Mouse (Mus musculus) liver, embryonic 12.5 days (tissue): ENCODE data around the gene Col8a1. TPM values are rescaled to one million over a fixed set of nuclear protein-coding genes. Genes with fewer than 3 reads are reported as not detected.

Source experiments
- ATAC-seq: fragments of 200-750 bp; cut with Nextera tagmentation; 2 replicates; pipeline ENCODE4 v1.8.0; 2017; ENCODE audit warnings: moderate number of reproducible peaks, mild to moderate bottlenecking, moderate library complexity
- H3K27ac ChIP-seq: fragments of 300-500 bp; sonication (generic); 2 replicates; pipeline ENCODE4 v1.5.1; 2016; ENCODE audit warnings: mild to moderate bottlenecking
- H3K27me3 ChIP-seq: fragments of 300-500 bp; sonication (generic); replicated peaks from 2 replicates; pipeline ENCODE4 v1.6.1; 2016; ENCODE audit warnings: mild to moderate bottlenecking, moderate library complexity
- H3K36me3 ChIP-seq: fragments of 300-500 bp; sonication (generic); 2 replicates; pipeline ENCODE4 v1.6.1; 2016; ENCODE audit warnings: mild to moderate bottlenecking, moderate library complexity
- H3K4me1 ChIP-seq: fragments of 300-500 bp; sonication (generic); 2 replicates; pipeline ENCODE4 v1.6.1; 2016
- H3K4me2 ChIP-seq: fragments of 300-500 bp; sonication (generic); 2 replicates; pipeline ENCODE4 v1.6.1; 2016; ENCODE audit warnings: mild to moderate bottlenecking, moderate library complexity
- H3K4me3 ChIP-seq: fragments of 300-500 bp; sonication (generic); 2 replicates; pipeline ENCODE4 v1.5.1; 2016; ENCODE audit warnings: mild to moderate bottlenecking, moderate library complexity
- H3K9ac ChIP-seq: fragments of 300-500 bp; sonication (generic); 2 replicates; pipeline ENCODE4 v1.6.1; 2016; ENCODE audit warnings: mild to moderate bottlenecking, moderate library complexity
- H3K9me3 ChIP-seq: fragments of 300-500 bp; sonication (generic); replicated peaks from 2 replicates; pipeline ENCODE4 v1.6.1; 2016; ENCODE audit warnings: mild to moderate bottlenecking, moderate library complexity
- WGBS: fragments of 180-500 bp; shearing (Covaris S2); methylation state at CpG from one replicate; pipeline ENCODE4 v1.1.7; 2016; ENCODE audit not compliant: insufficient replicate concordance; 5-methylcytosine and 5-hydroxymethylcytosine counted together
- polyA plus RNA-seq: library from polyadenylated mRNA; unstranded; fragments of >200 nt; fragmentation: Nextera tagmentation; extraction: Ambion mirVana; gene quantifications from 2 replicates; pipeline ENCODE4 v1.2.1, GENCODE M21; 2016

The Col8a1 gene
- polyA plus RNA-seq, 1 experiment from 2014 or later: 0.36 TPM

DNA sequence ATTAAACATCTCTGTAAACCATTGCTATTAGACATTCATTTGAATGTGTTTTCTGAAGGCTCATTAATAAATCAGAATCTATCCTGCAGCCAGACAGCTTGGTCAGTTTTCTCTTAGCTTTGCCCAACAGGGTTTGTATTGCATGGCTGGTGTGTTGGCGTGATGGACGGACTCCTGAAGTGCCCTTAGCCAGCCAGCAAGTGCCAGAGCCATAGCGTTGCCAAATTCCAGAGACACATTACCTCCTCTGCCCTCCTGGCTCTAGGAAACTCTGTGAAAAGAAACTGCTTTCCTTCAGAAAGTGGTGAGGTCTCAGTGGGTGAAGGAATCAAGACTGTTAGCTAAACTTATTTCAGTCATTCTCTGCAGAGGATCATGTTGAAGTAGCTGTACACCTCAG lies 14.4 kb downstream of the Col8a1 start:
- H3K36me3 ChIP-seq: no peaks in the 10 kb centered on the region
- no peaks in the 10 kb centered on the region for H3K9me3 ChIP-seq
- H3K27ac ChIP-seq: no peak overlapping the region
- no peak for ATAC-seq
- WGBS: 68% methylated on average over 3 of the region's 3 CpGs
- no peak overlapping the region for H3K9ac ChIP-seq
- no peaks in the 10 kb centered on the region for H3K27me3 ChIP-seq
- no peaks in the 10 kb centered on the region for H3K4me1 ChIP-seq
- H3K4me2 ChIP-seq: no peak overlapping the region
- no peak overlapping the region for H3K4me3 ChIP-seq

DNA sequence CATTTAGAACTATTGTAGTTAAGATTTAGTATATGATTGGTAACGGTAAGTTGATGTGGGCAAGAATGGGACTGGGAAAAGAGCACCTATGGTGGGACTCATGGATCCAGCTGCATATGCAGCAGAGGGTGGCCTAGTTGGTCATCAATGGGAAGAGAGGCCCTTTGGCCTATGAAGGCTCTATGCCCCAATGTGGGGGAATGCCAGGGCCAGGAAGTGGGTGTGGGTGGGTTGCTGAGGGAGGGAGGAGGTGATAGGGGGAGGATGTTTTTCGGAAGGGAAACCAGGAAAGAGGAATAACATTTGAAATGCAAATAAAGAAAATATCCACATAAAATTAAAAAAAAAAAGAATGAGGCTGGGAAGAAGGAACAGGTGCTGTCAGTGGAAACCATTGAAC lies 19.6 kb downstream of the Col8a1 start:
- Histone ChIP-seq H3K36me3 (no peaks in the 10 kb centered on the region), H3K9me3 (no peaks in the 10 kb centered on the region), H3K4me1 (no peaks in the 10 kb centered on the region), H3K27me3 (no peaks in the 10 kb centered on the region), H3K9ac (no peak overlapping the region), H3K4me3 (no peak overlapping the region), H3K4me2 (no peak overlapping the region), H3K27ac (no peak overlapping the region)
- ATAC-seq: no peak
- whole genome bisulfite sequencing: 69% methylated on average over 2 of the region's 2 CpGs

DNA sequence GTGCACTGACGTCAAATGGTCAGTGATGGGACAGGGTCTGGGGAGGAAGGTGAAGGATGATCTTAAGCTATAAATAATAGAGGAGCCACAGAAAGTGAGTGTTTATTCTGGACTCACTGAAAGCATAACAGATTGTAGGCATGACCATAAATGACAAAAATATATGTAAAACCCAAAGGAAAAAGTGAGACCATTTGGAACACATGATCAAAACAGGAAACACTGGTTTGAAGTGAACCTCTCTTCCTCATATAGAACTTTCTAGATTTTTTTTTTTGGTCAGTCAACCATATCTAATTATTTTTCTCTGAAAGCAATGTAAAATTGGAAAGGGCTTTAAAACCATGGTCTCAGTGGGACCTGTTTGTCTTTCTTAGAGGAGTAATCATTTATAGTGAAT lies 21.0 kb downstream of the Col8a1 start:
- Histone ChIP-seq H3K27me3 (no peaks in the 10 kb centered on the region), H3K4me3 (no peak overlapping the region), H3K9ac (no peak overlapping the region), H3K27ac (no peak overlapping the region), H3K9me3 (no peaks in the 10 kb centered on the region), H3K4me2 (no peak overlapping the region), H3K36me3 (no peaks in the 10 kb centered on the region), H3K4me1 (no peaks in the 10 kb centered on the region)
- ATAC-seq: no peak
- WGBS: 66% methylated on average over 1 of the region's 1 CpGs

DNA sequence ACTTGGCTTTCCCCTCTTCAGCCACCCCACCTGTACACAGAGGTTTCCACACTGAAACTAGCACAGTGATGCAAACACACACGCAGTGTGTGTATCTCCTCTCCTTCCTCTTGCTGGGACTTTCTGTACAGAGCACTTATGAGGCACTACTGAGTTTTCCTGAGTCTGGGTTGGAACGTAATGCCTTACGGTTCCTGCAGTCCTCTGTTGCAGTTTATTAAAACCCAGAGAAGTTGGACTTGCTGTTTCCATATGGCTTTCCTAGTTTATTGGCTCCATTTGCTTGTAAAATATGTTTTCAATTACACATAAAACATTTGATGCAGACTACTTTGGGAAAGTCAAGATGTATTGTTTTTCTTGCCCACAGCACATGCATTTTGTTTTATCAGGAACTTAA lies 21.4 kb downstream of the Col8a1 start:
- no peaks in the 10 kb centered on the region for H3K9me3 ChIP-seq
- H3K4me2 ChIP-seq: no peak overlapping the region
- no peaks in the 10 kb centered on the region for H3K27me3 ChIP-seq
- H3K4me1 ChIP-seq: no peaks in the 10 kb centered on the region
- no peak overlapping the region for H3K27ac ChIP-seq
- no peak overlapping the region for H3K4me3 ChIP-seq
- H3K9ac ChIP-seq: no peak overlapping the region
- WGBS: 77% methylated on average over 3 of the region's 3 CpGs
- ATAC-seq: no peak
- no peaks in the 10 kb centered on the region for H3K36me3 ChIP-seq

DNA sequence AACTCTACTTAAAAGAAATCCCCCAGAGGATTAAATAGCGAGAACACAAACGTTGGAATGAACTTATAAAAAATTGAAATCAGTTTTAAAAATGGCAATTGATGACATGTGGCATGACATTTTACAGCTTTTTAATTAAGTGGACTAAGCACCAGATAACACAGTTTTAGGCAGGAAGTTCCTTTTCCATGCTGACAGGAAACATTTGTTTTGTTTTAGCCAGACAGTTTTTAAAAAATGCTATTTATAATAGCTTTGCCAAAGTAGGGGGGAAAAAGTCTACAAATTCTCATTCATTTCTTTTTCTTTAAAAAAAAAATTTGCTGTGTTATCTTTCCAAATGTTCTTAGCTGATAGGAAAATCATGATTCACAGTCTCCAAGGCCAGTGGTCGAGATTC lies 29.6 kb downstream of the Col8a1 start:
- H3K36me3 ChIP-seq: no peaks in the 10 kb centered on the region
- H3K4me3 ChIP-seq: no peak overlapping the region
- no peak for ATAC-seq
- no peak overlapping the region for H3K27ac ChIP-seq
- H3K4me1 ChIP-seq: no peaks in the 10 kb centered on the region
- no peak overlapping the region for H3K4me2 ChIP-seq
- H3K27me3 ChIP-seq: no peaks in the 10 kb centered on the region
- H3K9me3 ChIP-seq: 0 out of 2 replicates have a peak, but pooled peaks cover 3% of the 10 kb centered on the region
- whole genome bisulfite sequencing: 49% methylated on average over 3 of the region's 3 CpGs
- H3K9ac ChIP-seq: no peak overlapping the region

DNA sequence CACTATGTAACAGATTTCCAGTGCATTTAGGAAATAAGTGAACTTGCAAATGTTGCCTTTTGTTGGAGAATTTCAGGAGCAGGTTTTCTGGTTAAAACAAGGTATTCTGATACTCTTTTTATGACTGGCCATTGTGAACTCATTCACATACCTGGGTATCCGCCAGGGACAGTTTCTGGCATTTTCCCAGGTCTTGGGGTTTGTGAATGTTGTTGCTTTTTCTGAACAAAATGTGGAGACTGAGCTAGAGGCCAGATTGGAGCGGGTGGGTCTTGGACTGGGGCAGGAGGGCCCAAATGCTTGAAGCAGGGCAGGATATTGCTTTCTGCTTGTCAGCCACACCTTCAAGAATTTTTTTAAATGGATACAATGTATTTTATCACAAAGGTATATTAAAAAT lies 35.6 kb downstream of the Col8a1 start:
- Histone ChIP-seq H3K4me3 (no peak overlapping the region), H3K9me3 (no peaks in the 10 kb centered on the region), H3K27me3 (no peaks in the 10 kb centered on the region), H3K27ac (no peak overlapping the region), H3K9ac (no peak overlapping the region), H3K36me3 (no peaks in the 10 kb centered on the region), H3K4me2 (no peak overlapping the region), H3K4me1 (no peaks in the 10 kb centered on the region)
- no peak for ATAC-seq
- 58% methylated on average over 2 of the region's 2 CpGs for WGBS

DNA sequence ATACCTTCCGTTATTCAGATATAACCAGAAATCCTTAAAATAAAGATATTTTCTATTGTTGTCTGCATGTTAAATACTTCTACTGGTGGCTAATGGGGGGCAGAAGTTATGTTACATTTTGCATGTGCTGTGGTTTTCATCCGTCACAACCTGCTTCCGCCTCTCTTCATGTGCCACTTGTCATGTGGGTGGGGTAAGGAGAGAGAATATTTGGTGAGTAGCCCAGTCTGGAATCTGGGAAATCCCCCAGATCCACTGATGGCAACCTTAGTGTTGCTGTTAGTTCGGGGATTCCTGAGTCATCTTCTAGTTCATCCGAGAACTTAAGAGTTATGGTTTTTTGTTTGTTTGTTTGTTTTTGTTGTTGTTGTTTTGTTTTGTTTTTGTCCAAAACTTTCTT lies 55.8 kb downstream of the Col8a1 start:
- Histone ChIP-seq H3K4me1 (no peaks in the 10 kb centered on the region), H3K4me3 (no peak overlapping the region), H3K27ac (no peak overlapping the region), H3K36me3 (no peaks in the 10 kb centered on the region), H3K9me3 (no peaks in the 10 kb centered on the region), H3K9ac (no peak overlapping the region), H3K27me3 (no peaks in the 10 kb centered on the region), H3K4me2 (no peak overlapping the region)
- WGBS: 74% methylated on average over 5 of the region's 5 CpGs
- no peak for ATAC-seq

DNA sequence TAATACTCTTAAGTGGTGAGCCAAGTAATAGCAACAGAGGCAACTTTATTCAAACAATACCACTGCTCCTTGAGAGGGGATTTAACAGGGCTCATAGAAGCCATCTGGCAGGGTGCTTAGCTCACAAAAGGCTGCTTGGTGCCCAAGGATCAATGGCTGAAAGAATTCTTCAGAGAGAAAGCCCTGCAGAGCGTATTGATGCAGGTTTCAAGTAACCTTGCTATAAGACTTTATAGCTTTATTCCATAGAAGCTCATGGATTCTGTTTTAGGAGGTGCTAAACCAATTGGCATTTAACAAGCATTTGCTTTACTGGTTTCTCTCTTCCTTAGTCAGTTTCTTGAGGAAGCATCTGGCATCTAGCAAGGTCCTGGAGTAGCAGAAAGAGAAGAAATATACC lies 59.8 kb downstream of the Col8a1 start:
- H3K36me3 ChIP-seq: no peaks in the 10 kb centered on the region
- no peaks in the 10 kb centered on the region for H3K4me1 ChIP-seq
- no peak overlapping the region for H3K27ac ChIP-seq
- no peak overlapping the region for H3K9ac ChIP-seq
- no peak overlapping the region for H3K4me3 ChIP-seq
- no peak for ATAC-seq
- WGBS: 53% methylated on average over 1 of the region's 1 CpGs
- H3K9me3 ChIP-seq: no peaks in the 10 kb centered on the region
- H3K27me3 ChIP-seq: no peaks in the 10 kb centered on the region
- no peak overlapping the region for H3K4me2 ChIP-seq

DNA sequence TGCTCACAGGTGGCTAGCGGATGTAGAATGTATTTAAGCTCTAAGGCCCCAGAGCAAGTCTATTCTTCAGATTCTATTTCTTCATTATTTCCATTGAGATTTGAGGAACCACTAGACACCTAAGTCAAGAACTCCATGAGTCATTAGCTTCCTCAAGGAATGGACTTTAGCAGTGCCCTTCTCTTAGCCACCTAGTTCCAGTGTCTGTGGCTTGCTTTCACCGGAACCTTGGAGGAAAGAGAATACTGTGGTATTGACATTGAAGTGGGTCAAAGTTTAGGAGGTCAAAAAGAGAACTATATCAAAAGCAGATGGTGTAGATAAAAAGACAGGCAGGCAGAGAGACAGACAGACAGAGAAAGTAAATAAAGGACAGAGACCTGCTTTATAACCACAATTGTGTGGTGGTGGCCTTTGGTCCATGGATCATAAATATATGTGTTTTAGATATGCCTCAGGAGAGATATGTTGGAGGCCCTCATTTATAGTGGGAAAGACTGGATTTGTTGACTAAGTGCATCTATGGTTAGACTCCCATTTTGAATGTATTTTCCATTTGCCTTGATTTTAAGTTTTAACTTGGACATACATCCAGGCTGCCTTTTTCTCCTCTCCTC lies 60.5 kb downstream of the Col8a1 start:
- WGBS: 65% methylated on average over 2 of the region's 2 CpGs
- Histone ChIP-seq H3K9me3 (no peaks in the 10 kb centered on the region), H3K27me3 (no peaks in the 10 kb centered on the region), H3K9ac (no peak overlapping the region), H3K36me3 (no peaks in the 10 kb centered on the region), H3K4me2 (no peak overlapping the region), H3K4me3 (no peak overlapping the region), H3K4me1 (no peaks in the 10 kb centered on the region), H3K27ac (no peak overlapping the region)
- ATAC-seq: no peak

DNA sequence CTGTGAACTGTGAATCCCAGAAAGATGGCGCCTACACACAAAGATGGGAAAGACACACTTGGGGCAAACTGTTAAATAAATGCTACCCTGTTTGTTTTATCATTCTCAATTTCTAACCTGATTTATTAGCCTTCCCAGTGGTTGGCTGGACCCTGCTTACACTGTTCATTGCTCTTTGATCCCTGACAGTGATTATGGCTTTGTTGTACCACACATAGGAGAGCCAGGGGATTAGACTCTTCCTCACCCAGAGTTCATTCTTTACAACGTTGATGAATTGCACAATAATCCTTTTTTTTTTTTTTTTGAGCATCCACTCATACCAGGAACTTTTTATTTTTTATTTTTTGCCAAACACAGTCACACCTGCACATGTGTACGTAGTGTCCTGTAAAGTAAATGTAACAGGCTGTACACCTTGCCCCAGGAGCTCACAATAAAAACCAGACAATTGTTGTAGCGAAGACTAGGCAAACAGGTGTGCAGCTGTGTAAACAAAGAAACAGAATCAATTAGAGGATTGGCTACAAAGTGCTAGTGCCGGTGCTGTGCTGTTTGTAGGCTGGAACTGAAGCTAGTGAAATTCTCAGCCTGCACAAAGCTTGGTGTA lies 68.6 kb downstream of the Col8a1 start:
- H3K4me1 ChIP-seq: no peaks in the 10 kb centered on the region
- H3K4me2 ChIP-seq: no peak overlapping the region
- ATAC-seq: no peak
- H3K4me3 ChIP-seq: no peak overlapping the region
- H3K36me3 ChIP-seq: no peaks in the 10 kb centered on the region
- H3K27ac ChIP-seq: no peak overlapping the region
- H3K27me3 ChIP-seq: no peaks in the 10 kb centered on the region
- H3K9me3 ChIP-seq: no peaks in the 10 kb centered on the region
- WGBS: 51% methylated on average over 5 of the region's 5 CpGs
- no peak overlapping the region for H3K9ac ChIP-seq

DNA sequence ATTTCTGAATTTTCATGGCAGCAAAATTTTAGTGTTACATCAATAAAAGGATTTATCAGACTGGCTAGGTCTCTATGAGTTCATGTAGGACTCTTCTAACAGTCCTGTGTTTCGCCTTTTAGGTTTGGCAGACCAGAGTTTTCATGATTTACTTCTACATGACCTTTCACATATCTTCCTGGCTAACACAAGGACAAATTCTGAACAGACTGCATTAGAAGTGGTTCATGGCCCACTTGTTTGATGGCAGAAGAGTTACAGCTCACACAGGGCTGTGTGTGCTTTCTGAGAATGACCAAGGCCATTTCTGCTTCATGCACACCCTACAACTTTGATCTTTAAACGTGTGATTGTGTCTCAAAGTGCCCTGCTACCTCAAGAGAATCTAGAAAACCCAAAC lies 82.3 kb downstream of the Col8a1 start:
- Histone ChIP-seq H3K27me3 (no peaks in the 10 kb centered on the region), H3K4me1 (no peaks in the 10 kb centered on the region), H3K9ac (no peak overlapping the region), H3K27ac (no peak overlapping the region), H3K36me3 (no peaks in the 10 kb centered on the region), H3K9me3 (no peaks in the 10 kb centered on the region), H3K4me3 (no peak overlapping the region), H3K4me2 (no peak overlapping the region)
- 39% methylated on average over 2 of the region's 2 CpGs for WGBS
- ATAC-seq: no peak

DNA sequence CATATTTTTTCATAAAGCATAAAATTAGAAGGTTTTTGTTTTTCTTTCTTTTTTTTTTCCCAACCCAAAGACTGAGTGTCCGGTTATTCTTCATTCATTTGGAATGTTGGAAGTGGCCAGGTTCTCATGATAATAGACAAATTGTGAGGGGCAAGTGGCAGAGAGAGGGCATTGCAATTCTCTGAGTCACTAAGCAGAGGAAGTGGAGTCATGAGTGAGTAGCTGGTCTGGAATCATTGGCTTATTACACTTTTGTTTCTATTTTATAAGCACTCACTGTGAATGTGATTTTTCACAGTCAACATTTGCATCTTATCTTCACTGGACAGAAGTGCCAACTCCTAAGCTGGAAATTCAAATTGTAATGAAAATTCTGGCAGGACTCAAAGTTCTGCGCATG lies 82.9 kb downstream of the Col8a1 start:
- no peak for ATAC-seq
- no peaks in the 10 kb centered on the region for H3K4me1 ChIP-seq
- no peaks in the 10 kb centered on the region for H3K9me3 ChIP-seq
- no peaks in the 10 kb centered on the region for H3K27me3 ChIP-seq
- H3K4me2 ChIP-seq: no peak overlapping the region
- WGBS: 51% methylated on average over 2 of the region's 2 CpGs
- no peak overlapping the region for H3K9ac ChIP-seq
- H3K27ac ChIP-seq: no peak overlapping the region
- no peaks in the 10 kb centered on the region for H3K36me3 ChIP-seq
- no peak overlapping the region for H3K4me3 ChIP-seq

DNA sequence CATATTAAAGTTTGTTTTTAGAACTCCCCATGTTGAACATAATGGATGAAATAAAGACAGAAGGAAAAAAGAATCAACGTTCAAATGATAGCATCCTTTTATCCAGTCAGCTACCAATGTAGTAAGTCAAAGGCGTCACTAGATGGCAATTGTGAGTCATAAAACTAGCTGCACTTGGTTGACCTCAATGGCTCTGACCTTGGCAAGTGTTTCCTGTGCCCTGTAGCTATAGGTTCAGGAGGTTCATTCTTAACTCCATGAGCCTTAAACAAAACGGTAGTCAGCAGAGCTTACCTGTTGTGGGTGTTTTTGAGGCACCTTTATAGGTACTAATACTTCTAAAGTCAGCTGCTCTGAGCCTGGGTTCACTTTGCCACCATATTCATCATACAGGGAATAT lies 85.2 kb downstream of the Col8a1 start:
- H3K27me3 ChIP-seq: no peaks in the 10 kb centered on the region
- no peak overlapping the region for H3K9ac ChIP-seq
- WGBS: 13% methylated on average over 3 of the region's 3 CpGs
- no peaks in the 10 kb centered on the region for H3K36me3 ChIP-seq
- no peak for ATAC-seq
- no peak overlapping the region for H3K4me3 ChIP-seq
- no peak overlapping the region for H3K4me2 ChIP-seq
- no peak overlapping the region for H3K27ac ChIP-seq
- no peaks in the 10 kb centered on the region for H3K4me1 ChIP-seq
- no peaks in the 10 kb centered on the region for H3K9me3 ChIP-seq
